Mouse (Mus musculus) megakaryocyte, embryonic 14.5 days (primary cell): ENCODE data around the gene Stard13. TPM values are rescaled to one million over a fixed set of nuclear protein-coding genes. Genes with fewer than 3 reads are reported as not detected.

Experiments
- H3K27me3 ChIP-seq: replicated peaks from 2 replicates; pipeline ENCODE3; 2012; ENCODE audit warnings: inconsistent platforms
- H3K36me3 ChIP-seq: replicated peaks from 2 replicates; pipeline ENCODE3; 2012; ENCODE audit warnings: low read length, inconsistent platforms, mixed read lengths
- H3K4me1 ChIP-seq: 2 replicates; pipeline ENCODE4 v1.6.1; 2012; ENCODE audit warnings: inconsistent platforms
- H3K4me3 ChIP-seq: replicated peaks from 2 replicates; pipeline ENCODE3; 2012; ENCODE audit warnings: moderate library complexity, mild to moderate bottlenecking, inconsistent platforms
- H3K9me3 ChIP-seq: 2 replicates; pipeline ENCODE4 v1.6.1; 2012; ENCODE audit warnings: inconsistent platforms
- FLI1 ChIP-seq: IDR thresholded peaks from 2 replicates; pipeline ENCODE4 v1.6.1; 2012; ENCODE audit warnings: low read length, inconsistent platforms, mixed read lengths
- GATA1 ChIP-seq: IDR thresholded peaks from 3 replicates; pipeline ENCODE4 v1.6.1; 2012; ENCODE audit warnings: mixed read lengths, low read length, inconsistent platforms, borderline replicate concordance
- polyA plus RNA-seq: library from polyadenylated mRNA; stranded (reverse); fragments of >175 nt; gene quantifications from 2 replicates; pipeline ENCODE4 v1.2.3, GENCODE M21; 2012; ENCODE audit warnings: low replicate concordance; ENCODE audit not compliant: insufficient read depth

The Stard13 gene
- polyA plus RNA-seq, 1 experiment: 0.04 TPM

- H3K36me3 ChIP-seq: no peaks in the 10 kb centered on the region
Measured at GRCm38 (mm10) chr5:151055426-151056090, 178.1 kb downstream of the Stard13 start.

GRCm38 (mm10) chr5:151054743-151055114 lies 178.9 kb downstream of the Stard13 start:
- no peak for TF ChIP-seq GATA1
- TF ChIP-seq FLI1: no peak

More at GRCm38 (mm10) chr5:151055426-151056090, 178.1 kb downstream of the Stard13 start:
- no peak overlapping the region for H3K4me3 ChIP-seq
- TF ChIP-seq FLI1 (no peak), GATA1 (no peak)
- H3K4me1 ChIP-seq: no peaks in the 10 kb centered on the region
- H3K27me3 ChIP-seq: no peaks in the 10 kb centered on the region
- peaks cover 49% of the 10 kb centered on the region for H3K9me3 ChIP-seq

GRCm38 (mm10) chr5:151054100-151054742 lies 179.4 kb downstream of the Stard13 start:
- Histone ChIP-seq H3K36me3 (no peaks in the 10 kb centered on the region), H3K4me3 (no peak overlapping the region), H3K4me1 (no peaks in the 10 kb centered on the region), H3K27me3 (no peaks in the 10 kb centered on the region), H3K9me3 (peaks cover 46% of the 10 kb centered on the region)
- no peak for TF ChIP-seq FLI1
- no peak for TF ChIP-seq GATA1

More at GRCm38 (mm10) chr5:151054743-151055114, 178.9 kb downstream of the Stard13 start:
- Histone ChIP-seq H3K4me3 (no peak overlapping the region), H3K4me1 (no peaks in the 10 kb centered on the region), H3K27me3 (no peaks in the 10 kb centered on the region), H3K9me3 (peaks cover 50% of the 10 kb centered on the region), H3K36me3 (no peaks in the 10 kb centered on the region)

- Histone ChIP-seq H3K9me3 (peaks cover 48% of the 10 kb centered on the region), H3K4me3 (no peak overlapping the region), H3K27me3 (no peaks in the 10 kb centered on the region), H3K4me1 (no peaks in the 10 kb centered on the region), H3K36me3 (no peaks in the 10 kb centered on the region)
- TF ChIP-seq FLI1 (no peak), GATA1 (no peak)
Measured at GRCm38 (mm10) chr5:151053190-151053589, 180.4 kb downstream of the Stard13 start.

DNA sequence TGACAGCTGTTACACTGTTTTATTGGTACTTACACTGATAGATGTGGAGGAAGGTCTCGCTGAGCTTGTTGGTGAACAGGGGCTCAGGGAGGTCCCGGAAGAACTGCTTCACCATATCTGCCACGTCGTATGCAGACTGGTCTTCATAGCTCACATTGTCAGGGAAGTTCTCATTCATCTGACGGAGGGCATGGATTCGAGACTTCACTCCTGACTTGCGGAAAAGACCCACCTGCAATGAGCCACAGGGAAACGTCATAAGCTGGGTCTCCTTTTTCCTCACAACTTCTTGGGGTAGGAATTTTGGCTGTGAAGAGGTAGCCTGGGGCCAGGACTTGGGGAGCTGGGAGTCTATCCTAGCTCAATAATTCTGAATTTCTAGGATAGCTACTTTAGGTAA lies 181.3 kb downstream of the Stard13 start:
- Histone ChIP-seq H3K36me3 (no peaks in the 10 kb centered on the region), H3K4me3 (no peak overlapping the region), H3K27me3 (no peaks in the 10 kb centered on the region), H3K9me3 (peaks cover 51% of the 10 kb centered on the region), H3K4me1 (no peaks in the 10 kb centered on the region)
- no peak for TF ChIP-seq GATA1
- no peak for TF ChIP-seq FLI1

DNA sequence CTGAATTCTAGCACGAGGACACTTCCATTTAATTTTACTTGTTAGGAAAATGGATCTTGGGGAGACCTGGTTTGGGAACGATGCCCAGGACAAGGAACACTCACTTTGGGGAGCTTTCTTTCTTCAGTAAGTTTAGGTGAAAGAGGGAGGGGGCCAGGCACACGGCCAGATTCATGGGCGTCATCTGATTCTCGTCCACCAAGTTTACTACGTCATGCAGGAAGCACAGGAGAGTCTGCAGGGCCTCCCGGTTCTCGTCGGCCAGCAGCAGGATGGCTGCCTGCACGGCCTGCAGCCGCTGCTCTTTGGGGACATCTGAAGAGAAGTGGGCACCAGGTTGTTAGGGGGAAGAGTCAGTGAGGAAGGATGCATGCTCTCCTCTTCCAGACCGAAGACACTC lies 186.1 kb downstream of the Stard13 start:
- no peaks in the 10 kb centered on the region for H3K27me3 ChIP-seq
- no peaks in the 10 kb centered on the region for H3K36me3 ChIP-seq
- no peak overlapping the region for H3K4me3 ChIP-seq
- no peak for TF ChIP-seq GATA1
- no peak for TF ChIP-seq FLI1
- H3K9me3 ChIP-seq: peaks cover 41% of the 10 kb centered on the region
- H3K4me1 ChIP-seq: no peaks in the 10 kb centered on the region

DNA sequence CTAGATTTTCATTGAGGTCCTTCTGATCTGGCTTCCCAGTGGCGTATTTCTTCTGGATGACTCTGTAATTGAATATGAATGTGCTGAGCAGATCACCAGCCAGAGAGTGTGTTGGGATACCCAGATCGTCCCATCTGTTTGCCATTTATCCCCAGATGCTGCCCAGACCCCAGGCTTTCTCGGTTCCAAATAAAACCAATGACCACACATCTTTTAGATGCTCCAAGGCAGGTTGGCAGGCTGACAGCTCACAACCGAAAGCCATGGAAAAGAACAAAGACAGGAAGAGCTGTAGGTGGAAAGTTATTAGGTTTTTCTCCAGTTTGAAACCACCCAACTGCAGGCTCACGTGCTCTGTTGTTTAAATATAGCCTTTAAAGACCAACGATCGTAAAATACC lies 186.7 kb downstream of the Stard13 start:
- Histone ChIP-seq H3K9me3 (peaks cover 38% of the 10 kb centered on the region), H3K4me1 (no peaks in the 10 kb centered on the region), H3K27me3 (no peaks in the 10 kb centered on the region), H3K4me3 (no peak overlapping the region), H3K36me3 (no peaks in the 10 kb centered on the region)
- no peak for TF ChIP-seq GATA1
- no peak for TF ChIP-seq FLI1

- Histone ChIP-seq H3K9me3 (peaks cover 39% of the 10 kb centered on the region), H3K4me3 (no peak overlapping the region), H3K4me1 (no peaks in the 10 kb centered on the region), H3K36me3 (no peaks in the 10 kb centered on the region), H3K27me3 (no peaks in the 10 kb centered on the region)
- TF ChIP-seq FLI1 (no peak), GATA1 (no peak)
Measured at GRCm38 (mm10) chr5:151046131-151046530, 187.5 kb downstream of the Stard13 start.

GRCm38 (mm10) chr5:151042911-151043310 lies 190.7 kb downstream of the Stard13 start:
- H3K4me3 ChIP-seq: no peak overlapping the region
- H3K9me3 ChIP-seq: peaks cover 26% of the 10 kb centered on the region
- no peaks in the 10 kb centered on the region for H3K4me1 ChIP-seq
- no peaks in the 10 kb centered on the region for H3K36me3 ChIP-seq
- TF ChIP-seq GATA1: no peak
- TF ChIP-seq FLI1: no peak
- no peaks in the 10 kb centered on the region for H3K27me3 ChIP-seq

GRCm38 (mm10) chr5:151037871-151038270 lies 195.8 kb downstream of the Stard13 start:
- H3K9me3 ChIP-seq: peaks cover 24% of the 10 kb centered on the region
- H3K27me3 ChIP-seq: no peaks in the 10 kb centered on the region
- no peaks in the 10 kb centered on the region for H3K36me3 ChIP-seq
- H3K4me1 ChIP-seq: no peaks in the 10 kb centered on the region
- TF ChIP-seq GATA1 (no peak), FLI1 (no peak)
- H3K4me3 ChIP-seq: no peak overlapping the region
